Mouse (Mus musculus) stomach, embryonic 15.5 days (tissue): Measurements from ENCODE around the gene Tor4a. TPM values are rescaled to one million over a fixed set of nuclear protein-coding genes. Genes with fewer than 3 reads are reported as not detected.
A peak's percentile ranks its signal among the peaks of the same experiment; 100 is the strongest.

Source experiments
- ATAC-seq: fragments of 200-750 bp; cut with Nextera tagmentation; 2 replicates; pipeline ENCODE4 v1.8.0; 2017; ENCODE audit warnings: low read depth, moderate number of reproducible peaks, moderate TSS enrichment; ENCODE audit not compliant: insufficient read depth, low FRiP score
- H3K27ac ChIP-seq: fragments of 300-500 bp; sonication (generic); 2 replicates; pipeline ENCODE4 v1.5.1; 2015; ENCODE audit warnings: mild to moderate bottlenecking, inconsistent platforms
- H3K27me3 ChIP-seq: fragments of 300-500 bp; sonication (generic); replicated peaks from 2 replicates; pipeline ENCODE4 v1.6.1; 2015; ENCODE audit warnings: inconsistent platforms
- H3K36me3 ChIP-seq: fragments of 300-500 bp; sonication (generic); 2 replicates; pipeline ENCODE4 v1.6.1; 2015; ENCODE audit warnings: inconsistent platforms
- H3K4me1 ChIP-seq: fragments of 300-500 bp; sonication (generic); 2 replicates; pipeline ENCODE4 v1.6.1; 2015; ENCODE audit warnings: inconsistent platforms
- H3K4me2 ChIP-seq: fragments of 300-500 bp; sonication (generic); 2 replicates; pipeline ENCODE4 v1.6.1; 2015; ENCODE audit warnings: mild to moderate bottlenecking, inconsistent platforms
- H3K4me3 ChIP-seq: fragments of 300-500 bp; sonication (generic); replicated peaks from 2 replicates; pipeline ENCODE4 v1.5.1; 2015; ENCODE audit warnings: inconsistent platforms
- H3K9ac ChIP-seq: fragments of 300-500 bp; sonication (generic); 2 replicates; pipeline ENCODE4 v1.6.1; 2015; ENCODE audit warnings: inconsistent platforms
- H3K9me3 ChIP-seq: fragments of 300-500 bp; sonication (generic); 2 replicates; pipeline ENCODE4 v1.6.1; 2016; ENCODE audit warnings: inconsistent platforms
- WGBS: fragments of 180-500 bp; shearing (Covaris S2); methylation state at CpG from one replicate; pipeline ENCODE4 v1.1.7; 2015; 5-methylcytosine and 5-hydroxymethylcytosine counted together
- polyA plus RNA-seq: library from polyadenylated mRNA; unstranded; fragments of >200 nt; fragmentation: Nextera tagmentation; extraction: Ambion mirVana; gene quantifications from 2 replicates; pipeline ENCODE4 v1.2.1, GENCODE M21; 2015

Gene Tor4a
- polyA plus RNA-seq, 1 experiment from 2014 or later: 15.5 TPM

DNA sequence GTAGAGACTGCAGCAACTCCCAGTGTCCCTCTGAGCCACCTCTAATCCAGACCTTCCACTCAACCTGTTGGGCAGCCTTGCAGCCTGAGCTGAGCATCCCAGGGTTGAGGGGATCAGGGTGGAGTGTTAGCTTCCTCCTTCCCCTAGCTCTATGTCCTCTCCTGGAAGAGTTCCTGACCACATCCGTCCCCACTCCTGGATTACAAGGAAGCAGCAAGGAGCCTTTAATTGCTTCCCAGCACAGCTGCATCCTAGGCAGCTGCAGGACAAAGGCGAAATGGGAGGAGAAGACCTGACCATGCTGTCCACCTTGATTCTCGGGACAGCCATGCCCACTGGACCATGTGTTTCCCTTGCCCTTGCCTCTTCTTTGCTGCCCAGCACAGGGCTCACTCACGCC is 19.6 kb downstream of the Tor4a start:
- peaks cover 57% of the 10 kb centered on the region for H3K4me1 ChIP-seq
- H3K27me3 ChIP-seq: peaks cover 26% of the 10 kb centered on the region
- no peaks in the 10 kb centered on the region for H3K9me3 ChIP-seq
- H3K4me3 ChIP-seq: no peak overlapping the region
- peak overlapping the region; percentile 61 for H3K27ac ChIP-seq
- no peak overlapping the region for H3K4me2 ChIP-seq
- H3K36me3 ChIP-seq: no peaks in the 10 kb centered on the region
- no peak overlapping the region for H3K9ac ChIP-seq
- no peak for ATAC-seq
- WGBS: 49% methylated on average over 4 of the region's 4 CpGs

DNA sequence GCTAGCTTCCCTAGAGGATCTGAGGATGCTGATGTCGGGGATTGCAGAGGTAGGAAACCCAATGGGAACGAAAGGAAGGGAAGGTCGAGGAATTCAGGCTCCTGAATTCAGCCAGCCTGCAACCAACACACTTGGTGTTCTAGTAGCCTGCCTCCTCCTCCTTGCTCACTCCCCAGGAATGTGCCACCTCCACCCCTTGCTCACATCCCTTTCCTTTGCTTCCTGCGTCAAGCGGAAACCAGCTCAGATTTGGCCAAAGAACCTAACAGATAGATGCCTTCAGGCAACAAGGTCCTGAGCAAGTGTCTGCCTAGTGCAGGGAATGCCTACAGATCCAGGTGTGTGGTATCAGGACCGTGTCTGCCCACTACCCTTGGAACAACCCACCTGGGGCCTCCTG is 20.1 kb downstream of the Tor4a start:
- Histone ChIP-seq H3K9me3 (no peaks in the 10 kb centered on the region), H3K9ac (no peak overlapping the region), H3K4me3 (no peak overlapping the region), H3K4me1 (peaks cover 57% of the 10 kb centered on the region), H3K36me3 (no peaks in the 10 kb centered on the region), H3K27ac (peak overlapping the region; percentile 61; the same call in 1 of the 2 replicates), H3K4me2 (no peak overlapping the region), H3K27me3 (peaks cover 26% of the 10 kb centered on the region)
- 56% methylated on average over 6 of the region's 6 CpGs for WGBS
- ATAC-seq: no peak

DNA sequence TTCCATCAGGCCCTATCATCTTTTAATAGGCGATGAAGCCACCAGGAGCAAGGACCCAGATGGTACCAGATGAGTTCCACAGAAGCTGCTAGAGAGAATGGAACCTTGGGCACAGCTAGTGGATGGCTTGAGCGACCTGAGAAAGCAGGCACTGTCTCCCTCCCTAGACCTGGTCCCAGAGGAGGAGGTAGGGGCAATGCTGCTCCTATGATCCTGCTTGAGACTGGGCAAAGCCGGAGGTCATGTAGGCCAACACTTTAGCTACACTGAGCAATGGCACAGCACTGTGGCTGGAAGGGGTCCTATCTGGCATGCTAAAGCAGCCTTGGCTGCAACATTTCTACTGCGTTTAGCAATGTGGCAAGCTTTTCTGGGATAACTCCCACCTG is 21.0 kb downstream of the Tor4a start:
- Histone ChIP-seq H3K9ac (no peak overlapping the region), H3K27ac (0 out of 2 replicates have a peak overlapping the region, but pooled peaks have one; percentile 9), H3K9me3 (no peaks in the 10 kb centered on the region), H3K4me3 (no peak overlapping the region), H3K4me1 (peaks cover 48% of the 10 kb centered on the region), H3K27me3 (peaks cover 17% of the 10 kb centered on the region; the same call in 1 of the 2 replicates), H3K4me2 (no peak overlapping the region; the same call in 1 of the 2 replicates), H3K36me3 (no peaks in the 10 kb centered on the region)
- ATAC-seq: no peak
- 73% methylated on average over 4 of the region's 4 CpGs for WGBS

DNA sequence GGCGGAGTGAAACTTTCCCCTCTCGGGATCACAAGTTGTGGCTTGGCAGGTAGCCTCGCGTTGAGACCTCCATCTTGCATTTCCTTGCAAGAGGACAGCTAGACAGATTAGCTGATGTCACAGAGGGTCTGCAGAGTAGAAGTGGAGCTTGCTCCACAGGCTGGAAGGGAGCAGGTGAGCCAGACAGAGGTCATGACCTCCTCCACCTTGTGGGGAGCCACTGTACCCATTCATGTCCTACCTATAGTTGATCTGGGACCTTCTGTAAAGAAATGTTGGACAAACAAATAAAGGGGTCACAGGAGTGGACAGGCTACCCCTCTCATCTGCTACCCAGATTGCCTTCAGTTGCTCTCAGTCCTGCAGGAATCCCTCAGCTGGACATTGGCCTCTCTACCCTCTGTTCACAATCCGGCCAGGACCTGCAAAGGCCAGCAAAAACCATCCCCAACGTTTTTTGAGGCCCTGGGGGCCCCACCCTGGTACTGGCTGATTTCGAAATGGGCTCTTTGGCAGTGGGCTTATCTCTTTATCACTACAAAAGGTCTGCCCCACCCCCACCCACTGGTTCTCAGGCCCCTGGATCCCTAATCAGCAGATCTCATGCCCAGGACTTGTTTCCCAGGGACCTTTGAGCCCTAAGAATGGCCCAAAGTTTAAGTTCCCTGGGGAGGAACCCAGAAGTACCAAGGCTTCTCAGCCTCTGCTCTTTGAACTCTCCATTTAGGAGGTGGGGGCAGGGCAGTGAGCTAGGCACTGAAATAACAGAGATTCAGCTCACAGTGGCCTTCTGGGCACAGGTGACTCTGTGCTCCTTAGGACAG is 21.6 kb downstream of the Tor4a start:
- no peak overlapping the region for H3K4me3 ChIP-seq
- no peaks in the 10 kb centered on the region for H3K36me3 ChIP-seq
- no peak overlapping the region; the same call in 1 of the 2 replicates for H3K4me2 ChIP-seq
- H3K27ac ChIP-seq: no peak overlapping the region
- H3K4me1 ChIP-seq: peaks cover 47% of the 10 kb centered on the region
- H3K27me3 ChIP-seq: 0 out of 2 replicates have a peak, but pooled peaks cover 14% of the 10 kb centered on the region
- 52% methylated on average over 7 of the region's 7 CpGs for WGBS
- no peak for ATAC-seq
- H3K9me3 ChIP-seq: no peaks in the 10 kb centered on the region
- no peak overlapping the region for H3K9ac ChIP-seq

DNA sequence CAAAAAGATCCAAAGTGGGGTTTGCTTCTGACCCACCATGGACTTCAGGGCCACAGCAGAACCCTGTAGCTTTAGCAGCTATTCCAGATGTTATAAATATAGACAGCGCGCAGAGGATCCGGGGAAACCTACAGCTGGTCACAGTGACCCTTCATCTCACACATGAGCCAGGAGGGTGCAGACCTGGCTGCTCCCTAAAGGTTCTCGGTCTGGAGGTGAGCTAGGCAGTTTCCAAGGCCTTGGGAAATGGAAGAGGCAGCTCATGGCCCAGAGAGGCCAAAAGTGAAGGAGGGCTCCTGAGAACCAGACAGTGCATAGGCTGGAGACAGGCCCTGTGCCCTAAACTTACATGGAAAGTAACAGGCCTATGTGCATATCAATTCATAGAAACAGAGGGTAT is 22.9 kb downstream of the Tor4a start:
- Histone ChIP-seq H3K9ac (no peak overlapping the region), H3K36me3 (no peaks in the 10 kb centered on the region), H3K4me2 (no peak overlapping the region), H3K27me3 (0 out of 2 replicates have a peak, but pooled peaks cover 7% of the 10 kb centered on the region), H3K4me1 (peaks cover 52% of the 10 kb centered on the region), H3K9me3 (no peaks in the 10 kb centered on the region), H3K4me3 (no peak overlapping the region), H3K27ac (no peak overlapping the region)
- no peak for ATAC-seq
- WGBS: 92% methylated on average over 4 of the region's 4 CpGs

DNA sequence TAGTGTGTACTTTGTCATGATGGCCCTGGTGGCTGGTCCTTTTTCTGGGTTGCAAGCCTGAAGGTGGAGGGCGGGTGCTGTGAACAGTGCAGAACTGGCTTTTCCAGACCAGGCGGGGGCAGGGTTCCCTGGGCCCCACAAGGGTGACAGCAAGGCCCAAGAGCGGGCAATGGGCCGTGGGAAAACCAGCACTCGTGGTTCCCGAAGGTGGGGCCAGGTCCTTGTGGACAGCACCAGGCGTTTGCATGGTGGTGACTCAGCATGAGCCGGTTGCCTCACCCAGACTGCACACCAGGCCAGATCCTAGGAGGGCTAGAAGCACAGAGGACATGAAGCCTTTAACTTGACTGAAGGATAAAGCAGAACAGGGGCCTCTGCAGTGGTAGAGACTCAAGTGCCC is 24.1 kb downstream of the Tor4a start:
- H3K27ac ChIP-seq: peak overlapping the region; percentile 72

DNA sequence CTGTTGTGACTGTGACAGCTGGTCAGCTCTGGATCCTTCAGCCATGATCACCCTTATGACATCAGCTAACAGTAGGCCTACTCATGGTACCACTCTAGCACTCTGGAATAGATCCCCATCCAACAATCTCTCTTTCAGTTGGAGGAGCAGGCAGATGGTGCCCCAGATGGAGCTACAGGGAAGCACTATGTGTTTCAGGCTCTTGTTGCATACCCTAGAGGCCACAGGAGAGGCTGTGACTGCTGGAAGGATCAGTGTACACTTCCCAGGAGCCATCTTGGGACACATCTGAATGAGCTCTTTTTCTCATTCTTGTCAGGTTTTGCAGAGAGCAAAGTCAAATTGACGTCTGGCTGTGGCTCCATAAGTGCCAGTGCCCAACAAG is 24.9 kb downstream of the Tor4a start:
- Histone ChIP-seq H3K4me3 (no peak overlapping the region), H3K9me3 (no peaks in the 10 kb centered on the region), H3K27ac (no peak overlapping the region), H3K27me3 (no peaks in the 10 kb centered on the region), H3K9ac (no peak overlapping the region), H3K4me2 (no peak overlapping the region), H3K36me3 (no peaks in the 10 kb centered on the region), H3K4me1 (peaks cover 50% of the 10 kb centered on the region)
- ATAC-seq: no peak
- WGBS: 70% methylated on average over 1 of the region's 1 CpGs

More for the DNA sequence above, 24.1 kb downstream of the Tor4a start:
- no peaks in the 10 kb centered on the region for H3K36me3 ChIP-seq
- WGBS: 53% methylated on average over 8 of the region's 8 CpGs
- H3K9me3 ChIP-seq: no peaks in the 10 kb centered on the region
- H3K9ac ChIP-seq: no peak overlapping the region
- H3K27me3 ChIP-seq: no peaks in the 10 kb centered on the region
- H3K4me2 ChIP-seq: no peak overlapping the region
- peak; percentile 54 for ATAC-seq
- H3K4me1 ChIP-seq: peaks cover 54% of the 10 kb centered on the region
- H3K4me3 ChIP-seq: no peak overlapping the region

DNA sequence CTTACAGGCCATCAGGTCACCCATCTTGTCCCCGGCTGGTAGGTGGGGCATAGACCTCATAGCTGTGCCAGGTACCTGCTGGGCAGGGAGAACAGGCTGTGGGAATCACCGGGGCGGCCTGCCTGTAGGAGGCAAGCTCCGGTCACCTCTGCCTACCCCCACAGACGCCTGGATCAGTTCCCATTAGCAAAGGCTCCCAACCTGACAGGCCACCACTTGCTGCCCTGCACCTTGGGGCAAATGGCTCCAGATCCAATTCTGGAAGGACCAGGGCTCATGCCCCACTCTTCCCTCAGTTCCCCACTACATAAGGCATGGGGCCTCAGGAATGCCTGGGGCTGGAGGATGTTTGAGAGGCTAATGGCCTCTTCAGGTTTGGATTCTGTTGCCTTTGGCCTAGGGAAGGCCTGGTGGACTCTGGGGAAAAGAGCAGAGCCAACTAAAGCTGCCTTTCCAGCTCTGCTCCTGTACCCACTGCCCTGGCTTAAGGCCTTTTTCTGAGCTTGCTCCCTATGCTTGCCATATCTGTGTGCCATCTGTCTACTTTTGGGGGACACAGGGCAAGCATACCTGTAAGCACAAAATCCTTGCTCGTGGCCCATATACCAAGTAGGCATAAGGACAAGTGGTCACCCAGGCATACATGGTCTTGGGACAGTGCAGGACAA is 25.5 kb downstream of the Tor4a start:
- H3K4me2 ChIP-seq: no peak overlapping the region
- no peaks in the 10 kb centered on the region for H3K9me3 ChIP-seq
- no peak overlapping the region for H3K4me3 ChIP-seq
- ATAC-seq: no peak
- no peak overlapping the region for H3K9ac ChIP-seq
- H3K27me3 ChIP-seq: no peaks in the 10 kb centered on the region
- no peaks in the 10 kb centered on the region for H3K36me3 ChIP-seq
- H3K4me1 ChIP-seq: peaks cover 46% of the 10 kb centered on the region
- 80% methylated on average over 6 of the region's 6 CpGs for WGBS
- H3K27ac ChIP-seq: no peak overlapping the region

DNA sequence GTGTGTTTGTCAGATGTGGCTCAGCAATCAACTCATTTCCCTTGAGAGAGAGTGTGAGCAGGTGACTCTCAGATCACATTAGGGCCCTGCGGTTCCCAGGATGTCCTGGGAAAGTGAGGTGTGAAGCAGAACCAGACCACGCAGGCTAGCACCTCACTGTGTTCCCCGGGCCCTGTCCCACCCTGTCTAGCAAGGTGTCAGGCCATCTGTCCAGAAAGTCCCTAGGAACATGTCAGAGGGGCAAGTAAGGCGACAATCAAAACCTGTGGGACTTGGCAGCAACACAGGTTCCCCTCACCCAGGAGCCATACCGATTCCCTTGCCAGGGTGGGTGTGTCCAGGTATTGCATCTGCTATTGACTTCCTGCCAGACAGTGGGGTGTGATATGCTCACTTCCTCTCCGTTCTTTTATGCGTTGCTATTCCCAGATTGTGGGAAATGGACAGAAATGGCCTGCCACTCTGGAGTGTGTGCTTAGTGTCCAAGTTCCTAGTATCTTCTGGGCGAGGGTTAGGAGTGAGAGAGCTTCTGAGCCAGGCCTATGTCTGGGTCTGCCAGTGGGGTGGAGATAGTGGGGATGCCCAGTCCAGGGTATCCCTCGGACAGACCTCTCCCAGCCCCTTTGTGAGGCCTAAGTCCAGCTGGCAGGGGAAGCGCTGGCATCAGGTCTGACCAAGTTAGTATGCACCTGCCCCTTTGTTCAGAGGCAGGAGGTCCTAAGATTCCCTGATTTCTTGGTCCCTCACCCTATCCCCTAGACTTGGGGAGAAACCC is 26.2 kb downstream of the Tor4a start:
- Histone ChIP-seq H3K36me3 (no peaks in the 10 kb centered on the region), H3K27me3 (no peaks in the 10 kb centered on the region), H3K27ac (0 out of 2 replicates have a peak overlapping the region, but pooled peaks have one; percentile 4), H3K4me1 (peaks cover 39% of the 10 kb centered on the region), H3K4me2 (no peak overlapping the region), H3K9me3 (no peaks in the 10 kb centered on the region), H3K9ac (no peak overlapping the region), H3K4me3 (no peak overlapping the region)
- ATAC-seq: no peak
- WGBS: 56% methylated on average over 10 of the region's 10 CpGs

DNA sequence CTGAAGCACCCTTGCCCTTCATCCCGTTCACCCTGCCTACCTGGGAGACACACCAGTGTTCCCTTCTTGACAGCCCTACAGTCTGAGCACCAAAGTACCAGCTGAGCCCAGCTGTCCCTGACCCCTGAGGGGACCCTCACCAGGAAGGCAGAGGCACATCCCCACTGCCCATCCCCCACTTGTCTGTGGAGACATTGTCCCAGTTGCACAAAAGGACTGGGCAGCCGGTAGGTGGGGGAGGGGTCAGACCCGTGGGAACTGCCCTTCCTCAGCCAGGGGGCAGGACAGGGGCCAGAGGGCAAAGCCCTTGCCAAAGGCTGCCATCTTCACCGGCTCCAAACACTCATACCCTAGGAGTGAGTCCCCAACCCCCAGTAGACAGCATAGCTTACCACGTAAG is 26.9 kb downstream of the Tor4a start:
- no peak for ATAC-seq
- Histone ChIP-seq H3K9me3 (no peaks in the 10 kb centered on the region), H3K4me2 (no peak overlapping the region), H3K27me3 (no peaks in the 10 kb centered on the region), H3K27ac (no peak overlapping the region), H3K9ac (no peak overlapping the region), H3K36me3 (no peaks in the 10 kb centered on the region), H3K4me3 (no peak overlapping the region), H3K4me1 (peaks cover 35% of the 10 kb centered on the region)
- WGBS: 36% methylated on average over 5 of the region's 5 CpGs

DNA sequence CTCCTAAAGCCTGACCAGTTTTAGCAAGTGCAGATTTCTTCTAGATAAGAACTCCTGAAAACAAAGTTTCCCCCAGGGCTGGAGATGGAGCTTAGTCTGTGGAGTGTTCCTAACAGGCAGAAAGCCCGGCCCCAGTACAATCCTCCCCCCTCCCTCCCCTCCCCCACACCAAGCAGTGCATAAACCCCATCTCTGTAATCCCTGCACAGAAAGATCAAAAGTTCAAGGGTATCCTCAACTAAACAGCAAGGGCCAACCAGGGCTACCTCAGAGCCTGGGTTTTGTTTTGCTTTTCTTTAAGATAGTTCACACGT is 28.1 kb downstream of the Tor4a start:
- Histone ChIP-seq H3K4me3 (peak overlapping the region; percentile 42), H3K4me1 (peaks cover 37% of the 10 kb centered on the region), H3K9ac (no peak overlapping the region), H3K27ac (peak overlapping the region; percentile 67; the same call in 1 of the 2 replicates), H3K9me3 (no peaks in the 10 kb centered on the region), H3K36me3 (no peaks in the 10 kb centered on the region), H3K27me3 (no peaks in the 10 kb centered on the region), H3K4me2 (peak overlapping the region; percentile 81)
- 32% methylated on average over 2 of the region's 2 CpGs for WGBS
- no peak for ATAC-seq
